Mouse (Mus musculus) kidney, adult 18-20 months (tissue): ENCODE results near the gene Cct6b.

ENCODE experiments used
- DNase-seq: peaks from one replicate; pipeline ENCODE4 v3.0.0; 2021

Gene Cct6b

DNA sequence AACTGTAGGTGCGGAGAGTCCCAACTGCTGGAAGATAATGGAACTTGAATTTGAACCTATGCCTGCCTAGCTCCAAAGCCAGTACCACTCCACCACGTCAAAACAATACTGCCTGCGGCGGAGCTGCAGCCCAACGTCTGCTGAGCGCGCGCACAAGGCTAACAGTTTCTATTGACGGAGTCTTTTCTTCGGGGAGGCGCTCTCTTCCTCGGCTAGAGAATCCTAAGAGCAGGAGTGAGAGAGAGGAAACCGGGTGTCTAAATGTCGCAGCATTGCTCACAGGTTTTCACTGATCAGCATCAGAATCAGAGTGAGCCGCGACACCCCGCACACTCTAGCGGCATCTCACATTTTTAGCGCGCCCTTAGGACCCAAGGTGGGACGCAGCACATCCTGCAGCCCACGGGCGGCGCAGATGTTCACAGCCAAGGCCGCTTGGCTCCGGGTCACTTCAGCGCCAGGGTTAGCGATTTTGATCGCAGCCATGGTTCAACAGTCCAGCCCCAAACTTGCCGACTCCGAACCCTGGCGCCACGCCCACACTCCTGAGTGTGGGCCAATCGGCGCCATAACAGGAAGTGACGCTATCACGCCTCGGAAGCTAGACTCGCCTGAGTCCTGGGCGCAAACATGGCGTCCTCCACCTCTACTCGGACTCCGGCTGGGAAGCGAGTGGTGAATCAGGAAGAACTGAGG is at the start of gene Cct6b, which contains the start of gene Zfp830:
Cct6b (minus strand) TSS at position 580 of the 696 bp plus-strand sequence.
Zfp830 (plus strand) TSS at position 604 of the 696 bp plus-strand sequence.
- peak; percentile 96 for DNase-seq

DNA sequence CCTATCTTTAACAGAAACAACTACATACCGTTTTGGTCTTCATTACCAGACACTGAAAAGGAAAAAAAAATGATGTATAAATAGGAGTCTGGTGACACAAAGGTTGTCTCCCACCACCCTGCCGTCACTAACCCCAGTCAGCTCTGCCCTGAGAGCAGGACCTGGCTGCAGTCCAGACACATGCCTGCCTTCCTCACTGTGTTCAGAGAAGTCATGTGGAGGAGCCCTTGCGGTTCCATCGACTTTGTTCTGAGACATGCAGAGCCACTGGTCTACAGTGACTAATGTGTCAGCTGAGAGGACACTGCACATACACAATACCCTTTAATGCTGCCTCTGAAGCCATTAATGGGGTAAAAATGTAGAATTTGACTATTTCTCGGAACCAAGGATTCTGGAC is 44.4 kb upstream of the Cct6b start:
- no peak for DNase-seq

DNA sequence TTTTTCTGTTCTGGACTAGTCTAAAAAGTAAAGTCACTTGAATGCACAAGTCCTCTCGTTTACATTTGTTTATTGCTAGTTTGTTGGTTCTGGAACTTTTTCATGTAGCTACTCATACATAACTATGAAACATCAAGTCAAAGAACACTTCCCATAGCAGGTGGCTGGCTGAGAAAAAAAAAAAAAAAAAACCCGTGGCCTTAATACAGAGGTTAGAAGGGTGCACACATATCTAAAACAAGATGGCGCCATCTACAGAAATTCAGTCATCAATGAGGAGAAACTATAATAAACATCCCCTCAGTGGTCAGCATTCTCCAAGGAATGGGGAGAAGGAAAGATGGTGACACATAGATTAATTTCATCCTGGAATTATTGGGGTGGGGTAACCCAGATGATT is 43.2 kb upstream of the Cct6b start:
- DNase-seq, result no peak

DNA sequence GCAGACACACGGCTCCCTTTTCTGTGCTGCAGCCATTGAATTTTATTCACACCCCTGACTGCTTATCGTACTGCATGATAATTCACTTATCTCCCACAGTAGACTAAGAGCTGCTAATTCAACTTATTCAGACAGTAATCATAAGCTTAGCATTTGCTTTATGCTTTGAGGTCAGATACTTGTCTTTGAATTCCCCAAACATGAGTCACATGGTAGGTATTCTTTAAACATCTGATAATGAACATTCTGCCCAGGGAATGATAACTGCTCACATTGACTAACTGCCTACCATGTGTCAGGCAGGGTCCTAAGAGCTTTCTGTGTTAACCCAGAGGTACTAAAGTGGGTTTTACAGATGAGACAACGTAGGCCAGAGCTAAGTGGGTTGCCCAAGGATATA is 42.5 kb upstream of the Cct6b start:
- no peak for DNase-seq

DNA sequence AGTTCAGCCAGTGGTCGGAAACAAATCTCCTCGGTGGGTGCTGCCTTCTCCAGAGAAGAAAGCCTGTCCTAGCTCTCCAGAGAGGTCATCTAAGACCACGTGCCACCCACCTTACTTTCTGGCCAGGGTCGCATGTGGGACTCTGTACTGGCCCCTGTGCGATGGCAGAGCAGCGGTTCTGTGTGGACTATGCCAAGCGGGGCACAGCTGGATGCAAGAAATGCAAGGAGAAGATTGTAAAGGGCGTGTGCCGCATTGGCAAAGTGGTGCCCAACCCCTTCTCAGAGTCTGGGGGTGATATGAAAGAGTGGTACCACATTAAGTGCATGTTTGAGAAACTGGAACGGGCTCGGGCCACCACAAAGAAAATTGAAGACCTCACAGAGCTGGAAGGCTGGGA is 19.3 kb upstream of the Cct6b start:
- DNase-seq, result no peak

DNA sequence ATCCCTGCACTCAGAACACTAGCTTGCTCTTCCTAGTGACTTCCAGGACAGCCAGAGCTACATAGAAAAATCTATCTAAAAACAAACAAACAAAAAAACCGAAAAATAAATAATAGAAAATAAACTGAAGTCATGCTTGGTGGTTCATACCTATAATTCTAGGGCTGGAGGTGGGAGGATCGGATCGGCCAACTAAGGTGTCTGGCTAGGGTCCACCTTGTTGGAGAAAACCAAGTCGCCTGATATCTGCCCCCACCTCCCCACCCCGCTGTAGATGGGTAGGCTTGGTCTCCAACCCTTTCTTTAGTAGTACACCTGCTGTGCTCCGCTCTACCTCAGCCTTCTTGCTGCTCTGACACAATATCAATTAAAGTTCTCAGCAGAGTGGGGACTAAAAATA is 18.1 kb upstream of the Cct6b start:
- DNase-seq, result no peak

DNA sequence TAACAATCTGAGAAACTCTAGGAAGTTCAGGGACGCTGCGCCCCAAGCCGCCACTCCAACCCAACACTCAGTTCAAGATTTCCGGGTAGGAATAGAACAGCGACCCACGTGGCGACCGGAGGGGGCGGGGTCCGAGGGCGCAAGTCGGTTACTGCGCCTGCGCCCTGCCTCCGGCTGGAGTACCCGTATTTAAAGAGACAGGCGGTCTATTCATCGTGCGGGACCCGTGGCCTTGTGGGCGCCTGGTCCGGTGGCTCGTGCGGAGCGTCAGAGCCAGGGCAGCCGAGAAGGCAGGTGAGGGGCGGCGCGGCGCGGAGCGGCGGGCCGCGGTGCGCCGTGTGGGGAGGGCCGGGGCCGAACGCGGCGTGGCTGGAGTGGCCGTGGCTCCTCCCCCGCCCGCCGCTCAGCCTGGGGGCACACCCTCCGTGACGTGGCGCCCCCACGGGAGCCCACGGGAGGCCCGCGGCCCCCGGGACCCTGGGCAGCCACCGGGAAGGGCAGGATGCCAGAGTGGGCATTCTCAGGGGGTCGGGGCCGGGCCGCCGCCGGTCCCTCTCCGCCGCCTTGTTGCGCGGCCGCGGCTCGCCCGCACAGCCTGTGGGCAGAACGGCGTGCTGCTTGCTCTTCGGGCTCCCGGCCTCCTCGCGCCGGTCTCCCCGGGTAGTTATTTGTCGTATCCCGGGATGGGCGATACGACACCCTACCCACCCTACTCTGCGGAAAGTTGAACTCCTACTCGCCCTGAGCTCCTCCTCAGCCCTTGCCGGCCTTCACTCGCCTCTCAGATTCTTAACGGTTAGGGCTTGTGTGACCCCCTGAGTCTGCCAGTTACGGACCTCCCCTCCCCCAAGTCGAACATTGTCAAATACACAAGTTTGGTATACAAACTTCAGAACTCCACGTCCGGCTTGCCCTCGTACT is 17.1 kb upstream of the Cct6b start, which contains the start of gene Lig3:
Lig3 (plus strand) TSS at position 126 of the 921 bp plus-strand sequence.
- peak; percentile 97 for DNase-seq

DNA sequence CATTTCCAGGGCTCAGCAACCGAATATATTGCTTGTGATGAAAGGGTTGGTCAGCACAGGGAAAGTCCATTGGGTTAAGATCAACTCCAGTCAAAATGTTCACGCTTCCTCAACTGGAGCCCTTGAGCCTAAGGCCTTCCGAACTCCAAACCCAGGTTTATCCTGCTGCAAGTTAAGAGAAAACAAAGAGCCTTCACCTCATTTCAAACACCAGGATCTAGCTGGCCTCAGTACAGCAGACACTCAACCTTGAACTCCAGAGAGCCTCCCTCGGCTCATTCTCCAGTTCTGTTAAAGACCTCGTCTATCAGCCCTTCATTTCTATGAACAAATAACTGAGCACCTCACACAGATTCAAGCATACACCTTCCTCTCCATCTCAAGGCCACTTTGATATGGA is 16.0 kb upstream of the Cct6b start:
- DNase-seq, result no peak

DNA sequence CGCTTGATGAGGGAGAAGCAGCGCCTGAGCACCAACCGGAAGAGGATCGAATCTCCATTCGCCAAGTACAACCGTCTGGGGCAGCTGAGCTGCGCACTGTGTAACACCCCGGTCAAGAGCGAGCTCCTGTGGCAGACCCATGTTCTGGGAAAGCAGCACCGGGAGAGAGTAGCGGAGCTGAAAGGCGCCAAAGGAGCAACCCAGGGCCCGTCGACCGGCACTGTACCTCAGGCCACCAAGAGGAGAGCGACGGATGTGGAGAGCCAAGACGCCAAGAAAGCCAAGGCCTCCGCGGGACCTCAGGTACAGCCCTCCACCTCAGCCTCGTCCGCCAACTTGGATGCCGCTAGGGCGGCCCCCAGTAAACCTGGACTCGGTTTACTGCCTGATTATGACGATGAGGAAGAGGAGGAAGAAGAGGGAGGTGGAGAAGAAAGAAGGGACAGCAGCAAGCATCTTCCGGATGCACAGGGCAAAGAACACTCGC is 360 bp upstream of the Cct6b start:
- no peak for DNase-seq

DNA sequence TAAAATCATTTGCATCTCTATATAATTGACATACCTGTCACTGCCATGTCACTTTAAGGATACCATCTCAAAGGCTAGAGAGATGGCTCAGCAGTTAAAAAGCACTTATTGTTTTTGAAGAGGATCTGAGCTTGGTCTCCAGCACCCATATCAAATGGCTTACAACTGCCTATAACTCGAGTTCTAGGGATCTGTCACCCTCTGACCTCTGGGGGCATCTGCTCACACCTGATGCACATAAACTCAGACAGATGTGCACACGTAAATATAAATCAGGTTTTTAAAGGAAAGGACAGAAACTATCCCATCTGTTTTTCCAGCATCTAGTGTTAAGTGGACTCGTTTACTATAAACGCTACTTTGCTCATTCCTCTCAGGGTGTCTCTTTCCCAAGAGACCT is 860 bp downstream of the Cct6b start:
- DNase-seq, result no peak

DNA sequence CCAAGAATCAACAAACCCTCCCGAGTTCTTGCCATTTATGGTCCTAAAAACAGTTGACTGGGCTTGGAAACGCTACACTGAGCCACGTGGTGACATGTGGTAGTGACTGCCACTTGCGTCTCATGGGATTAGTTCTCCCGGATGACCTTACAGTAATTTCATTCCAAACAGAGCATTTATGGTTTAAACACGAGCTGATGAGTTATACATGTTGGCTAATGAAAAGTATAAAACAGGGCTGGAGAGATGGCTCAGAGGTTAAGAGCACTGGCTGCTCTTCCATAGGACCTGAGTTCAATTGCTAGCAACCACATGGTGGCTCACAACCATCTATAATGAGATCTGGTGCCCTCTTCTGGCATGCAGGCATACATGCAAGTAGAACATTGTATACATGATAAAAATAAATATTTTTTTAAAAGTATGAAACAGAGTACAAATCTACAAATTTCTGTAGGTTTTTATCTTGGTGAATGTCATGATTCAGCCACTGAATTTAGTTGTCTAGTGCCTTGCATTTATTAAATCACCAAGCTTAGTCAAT is 1.8 kb downstream of the Cct6b start:
- DNase-seq, result no peak

DNA sequence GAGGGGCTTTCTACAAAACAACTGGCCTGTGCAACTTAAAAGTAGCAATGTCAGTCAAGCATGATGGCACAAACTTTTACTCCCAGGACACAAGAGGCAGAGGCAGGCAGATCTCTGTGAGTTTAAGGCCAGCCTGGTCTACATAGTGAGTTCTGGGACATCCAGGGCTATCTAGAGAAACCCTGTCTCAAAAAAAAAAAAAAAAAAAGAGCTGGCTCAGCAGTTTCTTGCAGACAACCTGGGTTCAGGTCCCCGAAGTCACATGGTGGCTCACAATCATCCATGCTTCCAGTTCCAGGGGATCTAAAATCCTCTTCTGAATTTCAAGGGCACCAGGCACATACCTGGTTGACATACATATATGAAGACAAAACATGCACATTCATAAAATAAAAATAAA is 8.2 kb downstream of the Cct6b start:
- no peak for DNase-seq

DNA sequence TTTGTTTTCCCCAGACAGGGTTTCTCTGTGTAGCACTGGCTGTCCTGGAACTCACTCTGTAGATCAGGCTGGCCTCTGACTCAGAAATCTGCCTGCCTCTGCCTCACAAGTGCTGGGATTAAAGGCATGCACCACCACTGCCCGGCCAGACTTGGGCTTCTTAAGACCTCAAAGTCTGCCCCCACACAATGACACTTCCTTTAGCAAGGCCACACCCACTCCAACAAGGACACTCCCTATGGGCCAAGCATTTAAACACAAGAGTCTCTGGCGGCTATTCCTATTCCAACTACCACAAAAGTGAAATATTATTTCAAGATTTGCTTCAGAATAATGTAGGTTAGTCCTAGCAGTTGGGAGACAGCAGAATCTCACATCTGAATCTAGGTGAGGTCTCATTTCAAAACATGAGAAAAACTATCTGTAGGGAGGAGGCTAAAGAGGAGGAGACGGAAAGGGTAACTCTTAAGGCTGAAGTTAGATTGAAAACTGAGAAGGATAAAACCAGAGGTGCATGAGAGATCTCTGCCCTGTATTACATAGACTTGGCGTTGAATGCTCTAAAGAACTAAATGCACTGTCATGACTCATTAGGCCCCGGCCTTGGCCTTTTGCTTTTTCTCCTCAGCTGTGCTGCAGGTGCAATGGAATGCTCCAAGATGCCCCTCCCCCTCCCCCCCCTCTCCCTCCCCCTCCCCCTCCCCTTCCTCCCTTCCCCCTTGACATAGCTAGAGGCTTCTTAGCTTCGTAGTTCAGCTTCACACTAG is 11.6 kb downstream of the Cct6b start:
- DNase-seq, result no peak

DNA sequence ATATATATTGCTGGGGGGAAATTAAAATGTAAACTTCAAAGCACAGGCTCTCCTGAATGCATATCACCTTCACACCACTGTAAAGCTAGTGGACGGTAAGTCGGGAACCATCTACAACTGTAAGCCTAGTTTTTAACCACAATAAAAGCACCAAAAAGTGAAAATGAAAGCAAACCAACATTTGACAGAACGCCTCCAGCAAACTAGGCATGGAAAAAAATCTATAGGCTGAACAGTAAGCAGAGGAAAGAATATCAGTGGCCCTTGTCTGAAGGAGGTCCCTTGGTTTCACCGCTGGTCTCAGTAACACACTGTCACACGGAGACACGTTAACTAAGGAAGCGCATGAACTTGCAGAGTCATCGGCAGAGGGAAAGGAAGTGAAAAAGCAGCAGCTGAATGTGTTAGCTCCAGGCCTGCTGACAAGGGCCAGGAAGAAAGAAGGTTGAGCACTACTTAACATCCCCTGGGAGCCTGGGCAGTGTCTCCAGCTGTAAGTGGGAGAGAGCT is 17.2 kb downstream of the Cct6b start:
- DNase-seq, result no peak

DNA sequence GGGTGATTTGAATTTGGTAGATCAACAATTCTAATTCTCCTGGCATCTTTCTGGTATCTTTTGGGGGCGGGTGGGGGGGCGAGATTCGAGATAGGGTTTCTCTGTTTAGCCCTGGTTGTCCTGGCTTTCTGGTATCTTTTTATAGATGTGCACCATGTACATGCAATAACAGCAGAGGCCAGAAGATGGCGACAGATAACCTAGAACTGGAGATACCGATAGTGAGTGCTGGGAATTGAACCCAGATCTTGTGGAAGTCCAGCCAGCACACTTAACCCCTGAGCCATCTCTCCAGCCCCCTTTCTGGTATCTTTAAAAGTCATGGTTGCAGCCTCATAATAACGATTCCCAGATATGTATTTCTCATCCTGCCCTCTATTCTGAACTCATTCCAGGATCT is 18.0 kb downstream of the Cct6b start:
- peak; percentile 55 for DNase-seq

DNA sequence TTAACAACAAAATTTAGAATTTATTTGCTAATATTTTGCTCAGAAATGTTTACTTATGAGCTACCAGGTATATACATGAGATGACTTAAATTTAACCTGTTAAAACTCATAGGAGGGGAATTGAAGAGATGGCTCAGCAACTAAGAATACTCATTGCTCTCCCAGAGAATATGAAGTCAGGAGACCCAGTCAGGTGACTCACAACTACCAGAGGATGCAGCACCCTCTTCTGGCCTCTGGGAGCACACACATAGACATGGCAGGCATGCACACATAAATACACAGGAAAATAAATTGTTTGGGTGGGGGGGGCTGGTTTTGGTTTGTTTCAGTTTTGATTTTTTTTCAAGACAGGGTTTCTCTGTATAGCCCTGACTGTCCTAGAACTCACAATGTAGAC is 25.1 kb downstream of the Cct6b start:
- no peak for DNase-seq

DNA sequence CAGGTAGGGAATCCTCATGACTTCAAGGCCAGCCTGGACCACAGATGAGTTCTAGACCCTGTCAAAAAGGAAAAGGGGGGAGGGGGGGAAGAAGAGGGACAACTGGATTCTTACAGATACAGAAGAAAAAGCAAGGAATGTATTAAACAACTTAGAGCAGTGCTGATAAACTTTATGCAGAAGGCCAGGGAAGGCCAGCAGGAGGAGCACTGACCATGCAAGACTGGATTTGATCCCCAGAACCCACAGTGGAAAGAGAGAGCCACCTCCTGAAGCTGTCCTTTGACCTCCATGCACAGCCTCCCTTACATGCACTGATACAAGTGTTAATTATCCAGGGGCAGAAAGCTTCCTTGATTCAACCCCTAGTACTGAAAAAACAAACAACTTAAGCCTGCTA is 29.9 kb downstream of the Cct6b start:
- DNase-seq, result peak; percentile 11

DNA sequence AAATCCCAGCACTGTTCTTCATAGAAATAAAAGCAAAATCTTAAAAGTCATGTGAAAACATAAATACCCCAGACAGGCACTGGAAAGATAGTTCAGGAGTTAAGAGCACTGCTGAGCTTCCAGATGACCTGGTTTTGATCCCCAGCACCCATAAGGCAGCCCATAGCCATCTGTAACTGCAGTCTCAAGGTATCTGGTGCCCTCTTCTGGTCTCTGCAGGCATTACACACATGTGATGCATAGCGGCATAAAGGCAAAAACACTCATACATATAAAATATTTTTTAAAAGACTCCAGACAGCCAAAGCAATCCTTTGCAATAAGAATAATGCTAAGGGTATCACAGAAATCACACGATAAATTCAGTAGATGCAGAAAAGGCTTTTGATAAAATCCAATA is 37.3 kb downstream of the Cct6b start:
- no peak for DNase-seq

DNA sequence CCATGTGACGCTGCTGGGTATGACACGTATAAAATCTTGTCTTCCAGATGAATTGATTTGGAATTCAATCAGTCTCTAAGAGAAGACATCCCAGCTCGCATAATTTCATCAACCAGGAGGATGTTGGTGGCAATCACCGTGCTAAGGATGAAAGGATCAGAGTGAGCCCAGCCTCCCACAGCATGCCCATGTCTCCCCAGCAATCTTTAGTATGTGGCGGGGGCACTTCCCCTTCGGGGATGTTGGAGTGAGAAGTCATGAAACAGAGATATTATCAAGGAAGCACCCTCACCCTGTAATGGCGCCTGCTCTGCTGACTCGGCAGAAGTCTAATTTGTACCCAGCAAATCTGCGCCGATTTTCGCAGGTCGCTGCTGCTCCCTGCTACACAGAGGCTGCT is 44.8 kb downstream of the Cct6b start:
- no peak for DNase-seq

DNA sequence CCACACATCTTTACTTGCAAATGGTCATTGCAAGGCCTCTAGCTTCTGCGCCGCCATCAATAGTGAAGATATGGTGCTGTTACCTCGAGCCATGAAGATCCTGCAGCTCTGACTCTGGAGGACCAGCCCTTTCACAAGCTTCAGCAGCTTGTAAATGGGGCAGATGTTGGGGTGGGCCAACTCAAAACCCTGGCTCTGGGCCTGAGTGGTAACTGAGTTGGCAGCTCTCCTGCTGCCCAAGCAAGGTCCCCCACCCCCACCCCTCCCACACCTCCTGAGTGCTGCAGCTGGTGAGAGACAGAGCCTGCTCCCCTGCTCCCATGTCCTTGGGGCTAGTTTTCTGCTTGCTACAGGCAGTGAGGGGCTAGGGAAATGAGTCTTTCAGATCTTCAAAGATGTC is 51.4 kb downstream of the Cct6b start:
- no peak for DNase-seq

DNA sequence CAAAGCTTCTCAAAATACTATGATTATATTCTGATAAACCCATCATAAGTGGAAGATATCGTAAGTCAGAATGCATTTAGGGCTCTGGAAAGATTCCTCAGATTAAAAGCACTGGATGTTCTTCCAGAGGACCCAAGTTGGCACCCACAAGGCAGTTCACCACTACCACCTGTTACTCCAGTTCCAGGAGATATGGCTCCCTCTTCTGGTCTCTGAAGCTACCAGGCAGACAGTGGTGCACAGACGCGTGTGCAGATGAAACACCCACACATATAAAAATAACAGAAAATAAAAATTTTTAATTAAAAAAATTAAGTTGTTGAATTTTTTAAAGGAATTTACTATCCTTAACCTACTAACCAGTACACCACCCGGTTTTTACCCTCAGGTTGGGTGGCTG is 55.2 kb downstream of the Cct6b start:
- DNase-seq, result no peak

DNA sequence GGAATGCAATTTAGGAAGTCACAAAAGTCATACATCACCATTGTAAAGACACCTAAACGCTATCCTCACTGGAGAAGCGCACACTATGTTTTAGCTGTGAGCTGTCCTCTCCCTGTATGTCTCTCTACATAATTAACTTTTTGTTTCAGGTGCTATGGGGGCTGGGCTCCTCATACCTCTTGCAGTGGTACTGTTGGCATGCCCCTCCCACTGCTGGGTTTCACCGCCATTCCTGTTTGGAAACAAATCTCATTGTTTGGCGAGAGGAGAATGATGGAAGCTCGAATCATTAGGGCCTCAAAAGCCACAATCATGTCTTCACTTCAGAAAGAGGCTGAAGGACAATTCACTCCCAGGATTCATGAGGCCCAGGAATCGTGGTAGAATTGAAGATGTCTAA is 59.0 kb downstream of the Cct6b start:
- DNase-seq, result no peak
